Mouse (Mus musculus) stomach, postnatal 0 days (tissue): ENCODE results near the gene Hpse2. TPM values are rescaled to one million over a fixed set of nuclear protein-coding genes. Genes with fewer than 3 reads are reported as not detected.
A peak's percentile ranks its signal among the peaks of the same experiment; 100 is the strongest.

Source experiments
- ATAC-seq: fragments of 200-750 bp; cut with Nextera tagmentation; 2 replicates; pipeline ENCODE4 v1.8.0; 2017; ENCODE audit not compliant: low FRiP score, low TSS enrichment
- DNase-seq: peaks from one replicate; pipeline ENCODE4 v3.0.0-alpha.2; 2016; ENCODE audit warnings: low spot score
- H3K27ac ChIP-seq: fragments of 300-500 bp; sonication (generic); replicated peaks from 2 replicates; pipeline ENCODE4 v1.5.1; 2014; ENCODE audit warnings: mild to moderate bottlenecking, control low read depth
- H3K27me3 ChIP-seq: fragments of 300-500 bp; sonication (generic); 2 replicates; pipeline ENCODE4 v1.6.1; 2014; ENCODE audit warnings: low read length; ENCODE audit not compliant: control insufficient read depth, insufficient read depth
- H3K36me3 ChIP-seq: fragments of 300-500 bp; sonication (generic); 2 replicates; pipeline ENCODE4 v1.6.1; 2014; ENCODE audit warnings: low read length, mixed read lengths; ENCODE audit not compliant: control insufficient read depth, insufficient read depth
- H3K4me1 ChIP-seq: fragments of 300-500 bp; sonication (generic); replicated peaks from 2 replicates; pipeline ENCODE4 v1.6.1; 2014; ENCODE audit warnings: antibody characterized with exemption; ENCODE audit not compliant: control insufficient read depth, insufficient read depth
- H3K4me2 ChIP-seq: fragments of 300-500 bp; sonication (generic); replicated peaks from 2 replicates; pipeline ENCODE4 v1.6.1; 2014; ENCODE audit warnings: low read depth, mild to moderate bottlenecking, control low read depth, moderate library complexity
- H3K4me3 ChIP-seq: fragments of 300-500 bp; sonication (generic); 2 replicates; pipeline ENCODE4 v1.5.1; 2014; ENCODE audit warnings: low read depth, low read length, control low read depth
- H3K9ac ChIP-seq: fragments of 300-500 bp; sonication (generic); 2 replicates; pipeline ENCODE4 v1.6.1; 2014; ENCODE audit warnings: mild to moderate bottlenecking, low read length, control low read depth, mixed read lengths
- H3K9me3 ChIP-seq: fragments of 300-500 bp; sonication (generic); 2 replicates; pipeline ENCODE4 v1.6.1; 2016; ENCODE audit warnings: low read length; ENCODE audit not compliant: control insufficient read depth
- CTCF ChIP-seq: IDR thresholded peaks from 2 replicates; pipeline ENCODE4 v1.5.1; 2016; ENCODE audit warnings: antibody characterized with exemption, low read depth, mild to moderate bottlenecking, moderate library complexity
- EP300 ChIP-seq: optimal IDR thresholded peaks from 2 replicates; pipeline ENCODE3; 2016; ENCODE audit warnings: antibody characterized with exemption
- WGBS: fragments of 180-500 bp; shearing (Covaris S2); extraction: QIAGEN DNeasy Blood & Tissue Kit; methylation state at CpG from one replicate; pipeline ENCODE4 v1.1.7; 2014; 5-methylcytosine and 5-hydroxymethylcytosine counted together
- polyA plus RNA-seq: library from polyadenylated mRNA; unstranded; fragments of >200 nt; fragmentation: Nextera tagmentation; extraction: Ambion mirVana; gene quantifications from 2 replicates; pipeline ENCODE4 v1.2.1, GENCODE M21; 2015

Hpse2 gene
- polyA plus RNA-seq, 1 experiment from 2014 or later: 1.3 TPM

DNA sequence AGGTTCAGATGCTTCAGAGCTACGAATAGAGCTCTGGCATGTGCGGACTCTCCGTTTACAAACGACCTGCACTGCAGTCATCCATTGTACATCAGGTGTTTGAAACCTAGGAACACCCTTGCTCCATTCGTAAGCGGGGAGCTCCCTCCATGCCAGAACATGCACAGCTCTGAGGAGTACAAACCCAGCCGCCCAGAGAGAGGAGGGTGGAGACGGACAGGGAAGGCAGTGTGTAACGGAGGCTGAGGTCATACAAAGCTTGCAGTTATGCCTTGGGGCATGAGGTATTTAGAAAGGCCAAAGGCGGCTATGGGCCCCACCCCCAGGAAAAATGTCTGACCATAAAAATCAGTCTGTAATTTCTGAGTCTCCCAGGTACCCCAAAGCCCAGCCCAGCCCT is 623.8 kb downstream of the Hpse2 start:
- Histone ChIP-seq H3K9me3 (no peaks in the 10 kb centered on the region), H3K27ac (no peak overlapping the region), H3K4me3 (no peak overlapping the region), H3K9ac (no peak overlapping the region), H3K4me2 (no peak overlapping the region), H3K36me3 (no peaks in the 10 kb centered on the region; the same call in 1 of the 2 replicates), H3K4me1 (no peaks in the 10 kb centered on the region; the same call in 1 of the 2 replicates), H3K27me3 (no peaks in the 10 kb centered on the region)
- DNase-seq: no peak
- TF ChIP-seq CTCF (no peak), EP300 (no peak)
- ATAC-seq: peak; percentile 35; the same call in 1 of the 2 replicates
- 47% methylated on average over 10 of the region's 10 CpGs for WGBS

- no peak overlapping the region for H3K4me2 ChIP-seq
- WGBS: 86% methylated on average over 6 of the region's 6 CpGs
- H3K9ac ChIP-seq: no peak overlapping the region
- H3K4me1 ChIP-seq: peaks cover 2% of the 10 kb centered on the region
- H3K36me3 ChIP-seq: no peaks in the 10 kb centered on the region
- DNase-seq (no peak), ATAC-seq (no peak)
- no peaks in the 10 kb centered on the region for H3K9me3 ChIP-seq
- no peak overlapping the region for H3K4me3 ChIP-seq
- TF ChIP-seq CTCF: no peak
- no peak for TF ChIP-seq EP300
- H3K27me3 ChIP-seq: no peaks in the 10 kb centered on the region
- H3K27ac ChIP-seq: no peak overlapping the region
Measured at GRCm38 (mm10) chr19:42756671-42757070, 631.5 kb downstream of the Hpse2 start.

- Histone ChIP-seq H3K27me3 (no peaks in the 10 kb centered on the region), H3K9me3 (no peaks in the 10 kb centered on the region), H3K4me2 (no peak overlapping the region), H3K9ac (no peak overlapping the region), H3K4me3 (no peak overlapping the region), H3K4me1 (peaks cover 4% of the 10 kb centered on the region), H3K36me3 (no peaks in the 10 kb centered on the region), H3K27ac (no peak overlapping the region)
- DNase-seq: peak; percentile 35
- TF ChIP-seq EP300 (no peak), CTCF (no peak)
- no peak for ATAC-seq
- 59% methylated on average over 15 of the region's 15 CpGs for WGBS
Measured at GRCm38 (mm10) chr19:42755148-42755870, 632.8 kb downstream of the Hpse2 start.

GRCm38 (mm10) chr19:42753141-42753917 is 634.8 kb downstream of the Hpse2 start:
- peak; percentile 73 for DNase-seq
- TF ChIP-seq CTCF (no peak), EP300 (no peak)
- H3K9me3 ChIP-seq: no peaks in the 10 kb centered on the region
- ATAC-seq: peak; percentile 74
- H3K4me2 ChIP-seq: peak overlapping the region; percentile 63
- WGBS: 13% methylated on average over 11 of the region's 11 CpGs
- H3K36me3 ChIP-seq: no peaks in the 10 kb centered on the region
- peak overlapping the region; percentile 35 for H3K4me3 ChIP-seq
- peak overlapping the region; percentile 86 for H3K27ac ChIP-seq
- no peak overlapping the region for H3K9ac ChIP-seq
- no peaks in the 10 kb centered on the region for H3K27me3 ChIP-seq
- peaks cover 4% of the 10 kb centered on the region for H3K4me1 ChIP-seq

DNA sequence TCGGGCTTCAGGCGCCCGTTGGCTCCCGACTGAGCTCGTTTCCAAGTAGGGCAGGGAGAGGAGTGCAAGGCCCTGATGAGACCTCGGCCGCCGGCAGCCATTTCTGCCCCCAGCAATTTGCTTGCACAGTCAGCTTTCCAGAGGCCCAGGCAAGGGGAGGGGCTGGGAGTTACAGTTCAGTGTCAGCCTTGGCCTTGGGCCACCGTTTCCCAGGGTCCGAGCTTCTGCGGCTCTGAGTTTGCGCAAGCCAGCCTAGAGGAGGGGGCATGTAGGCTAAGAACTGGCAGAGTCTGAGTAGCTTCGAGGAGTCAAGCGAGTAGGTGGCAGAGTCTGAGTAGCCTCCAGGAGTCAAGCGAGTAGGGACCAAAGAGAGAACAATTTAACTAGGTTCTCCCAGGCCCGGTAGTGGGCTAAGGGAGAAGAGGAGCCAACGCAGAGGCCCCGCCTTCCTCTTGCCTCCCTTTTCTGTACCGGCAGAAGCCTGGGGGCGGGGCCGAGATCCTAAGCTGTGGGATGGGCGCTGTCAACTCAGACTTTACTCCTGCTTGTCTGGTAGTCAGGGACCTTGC is 635.7 kb downstream of the Hpse2 start, which contains the start of gene Pyroxd2:
Pyroxd2 (minus strand) TSS at position 413 of the 569 bp plus-strand sequence.
- TF ChIP-seq CTCF (no peak), EP300 (no peak)
- WGBS: 2% methylated on average over 22 of the region's 22 CpGs

More for the DNA sequence above, 635.7 kb downstream of the Hpse2 start, which contains the start of gene Pyroxd2:
- H3K9me3 ChIP-seq: no peaks in the 10 kb centered on the region
- peaks cover 4% of the 10 kb centered on the region for H3K4me1 ChIP-seq
- H3K9ac ChIP-seq: peak within 1 kb of the TSS; percentile 79
- H3K27me3 ChIP-seq: no peaks in the 10 kb centered on the region
- no peaks in the 10 kb centered on the region for H3K36me3 ChIP-seq
- DNase-seq: peak; percentile 81
- ATAC-seq: peak; percentile 88
- peak within 1 kb of the TSS; percentile 86 for H3K27ac ChIP-seq
- peak within 1 kb of the TSS; percentile 63 for H3K4me2 ChIP-seq
- peak within 1 kb of the TSS; percentile 35 for H3K4me3 ChIP-seq
